Mouse (Mus musculus) lung, adult 2 months (tissue): ENCODE results near the gene Mdm2.

ENCODE experiments used
- CTCF ChIP-seq: fragments of 200-500 bp; IDR thresholded peaks from 2 replicates; pipeline ENCODE4 v1.5.1; 2011; ENCODE audit warnings: mild to moderate bottlenecking, low read length, control low read depth; ENCODE audit not compliant: insufficient read depth
- POLR2A ChIP-seq: fragments of 200-500 bp; IDR thresholded peaks from 2 replicates; pipeline ENCODE4 v1.6.1; 2011; ENCODE audit warnings: low read depth, mild to moderate bottlenecking, control low read depth, low read length, borderline replicate concordance; ENCODE audit errors: extremely low read depth

DNA sequence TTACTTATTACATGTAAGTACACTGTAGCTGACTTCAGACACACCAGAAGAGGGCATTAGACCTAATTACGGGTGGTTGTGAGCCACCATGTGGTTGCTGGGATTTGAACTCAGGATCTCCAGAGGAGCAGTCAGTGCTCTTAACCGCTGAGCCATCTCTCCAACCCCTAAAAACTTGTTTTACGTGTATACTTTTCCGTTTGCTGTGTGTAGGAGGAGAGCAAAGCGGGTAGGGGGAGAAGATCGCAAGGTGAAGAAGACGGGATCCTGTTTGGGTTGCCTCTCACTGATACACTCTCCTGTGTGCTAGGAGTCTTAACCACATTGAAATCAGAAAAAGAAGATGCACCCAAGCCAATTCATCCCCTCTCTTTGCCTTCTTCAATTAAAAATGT, 56.8 kb downstream of the Mdm2 start:
- no peak for TF ChIP-seq POLR2A
- TF ChIP-seq CTCF = no peak
